Mouse (Mus musculus): ENCODE data around the gene Ppcdc. TPM values are rescaled to one million over a fixed set of nuclear protein-coding genes. Genes with fewer than 3 reads are reported as not detected.

Ppcdc gene
- total and polyA plus RNA-seq, 3 experiments = 7.3 to 22.9 (median 7.6) TPM

GRCm38 (mm10) chr9:57425116-57425515 lies 14.8 kb downstream of the Ppcdc start:
- Histone ChIP-seq H3K27me3 (ENCODE audit: control insufficient read depth, insufficient read depth, low read length) (no peaks in the 10 kb centered on the region), H3K79me2 (replicated peaks; ENCODE audit: control insufficient read depth, insufficient read depth, low read length) (no peaks in the 10 kb centered on the region), H3K9ac (ENCODE audit: low read depth, low read length) (no peak overlapping the region), H3K4me1 (ENCODE audit: control insufficient read depth, insufficient read depth, low read length) (peaks cover 14% of the 10 kb centered on the region), H3K27ac (no peak overlapping the region), H3K4me3 (no peak overlapping the region), H3K36me3 (ENCODE audit: control insufficient read depth, insufficient read depth, low read length) (no peaks in the 10 kb centered on the region)
- WGBS = 53% methylated on average over 3 of the region's 3 CpGs
- DNase-seq = no peak
- intact Hi-C loops (cut with DNase I) = no loop called here
- TF ChIP-seq CTCF (IDR thresholded peaks at IDR 0.05) = no peak
- TF ChIP-seq POLR2A (IDR thresholded peaks at IDR 0.05; ENCODE audit: insufficient read depth, low read depth, low read length) = no peak

- Histone ChIP-seq H3K9ac (ENCODE audit: low read depth, low read length) (no peak overlapping the region), H3K36me3 (ENCODE audit: control insufficient read depth, insufficient read depth, low read length) (no peaks in the 10 kb centered on the region), H3K4me1 (ENCODE audit: control insufficient read depth, insufficient read depth, low read length) (peaks cover 18% of the 10 kb centered on the region), H3K27ac (no peak overlapping the region), H3K4me3 (no peak overlapping the region), H3K27me3 (ENCODE audit: control insufficient read depth, insufficient read depth, low read length) (no peaks in the 10 kb centered on the region), H3K79me2 (replicated peaks; ENCODE audit: control insufficient read depth, insufficient read depth, low read length) (no peaks in the 10 kb centered on the region)
- TF ChIP-seq POLR2A (IDR thresholded peaks at IDR 0.05; ENCODE audit: insufficient read depth, low read depth, low read length) = no peak
- no peak for TF ChIP-seq EP300 (IDR thresholded peaks at IDR 0.05; ENCODE audit: insufficient read depth, low read depth, low read length)
- no peak for TF ChIP-seq CTCF (IDR thresholded peaks at IDR 0.05)
- 40% methylated on average over 6 of the region's 6 CpGs for WGBS
- DNase-seq = no peak
- intact Hi-C loops (cut with DNase I) = no loop called here
Measured at GRCm38 (mm10) chr9:57424066-57424465, 15.9 kb downstream of the Ppcdc start.

GRCm38 (mm10) chr9:57421688-57422111 lies 18.2 kb downstream of the Ppcdc start:
- 58% methylated on average over 5 of the region's 5 CpGs for WGBS
- H3K4me3 ChIP-seq = no peak overlapping the region
- H3K36me3 ChIP-seq (ENCODE audit: control insufficient read depth, insufficient read depth, low read length) = no peaks in the 10 kb centered on the region
- no peaks in the 10 kb centered on the region for H3K27me3 ChIP-seq (ENCODE audit: control insufficient read depth, insufficient read depth, low read length)
- H3K4me1 ChIP-seq (ENCODE audit: control insufficient read depth, insufficient read depth, low read length) = peaks cover 18% of the 10 kb centered on the region
- intact Hi-C loops (cut with DNase I) = loop anchor here (1.0 kb wide), 1 partner anchor 12 kb away; no protein-coding TSS in a partner anchor
- no peak overlapping the region for H3K9ac ChIP-seq (ENCODE audit: low read depth, low read length)
- no peaks in the 10 kb centered on the region for H3K79me2 ChIP-seq (replicated peaks; ENCODE audit: control insufficient read depth, insufficient read depth, low read length)
- H3K27ac ChIP-seq = peak overlapping the region; percentile 92
- TF ChIP-seq EP300 (IDR thresholded peaks at IDR 0.05; ENCODE audit: insufficient read depth, low read depth, low read length) = no peak
- no peak for DNase-seq

GRCm38 (mm10) chr9:57421121-57421571 lies 18.8 kb downstream of the Ppcdc start:
- no peak overlapping the region for H3K9ac ChIP-seq (ENCODE audit: low read depth, low read length)

GRCm38 (mm10) chr9:57420321-57421120 lies 19.4 kb downstream of the Ppcdc start:
- intact Hi-C loops (cut with DNase I) = loop anchor here (1.0 kb wide), 1 partner anchor 13 kb away; no protein-coding TSS in a partner anchor
- 3% methylated on average over 20 of the region's 20 CpGs for WGBS
- no peaks in the 10 kb centered on the region for H3K27me3 ChIP-seq (ENCODE audit: control insufficient read depth, insufficient read depth, low read length)
- H3K9ac ChIP-seq (ENCODE audit: low read depth, low read length) = peak overlapping the region; percentile 14; the same call in 1 of the 2 replicates
- no peaks in the 10 kb centered on the region for H3K36me3 ChIP-seq (ENCODE audit: control insufficient read depth, insufficient read depth, low read length)
- TF ChIP-seq CTCF (IDR thresholded peaks at IDR 0.05) (peak; percentile 26), POLR2A (IDR thresholded peaks at IDR 0.05; ENCODE audit: insufficient read depth, low read depth, low read length) (no peak), EP300 (IDR thresholded peaks at IDR 0.05; ENCODE audit: insufficient read depth, low read depth, low read length) (no peak; the same call in 1 of the 2 replicates)
- H3K27ac ChIP-seq = peak overlapping the region; percentile 92
- DNase-seq = peak; percentile 93 to 96
- H3K79me2 ChIP-seq (replicated peaks; ENCODE audit: control insufficient read depth, insufficient read depth, low read length) = no peaks in the 10 kb centered on the region
- peaks cover 18% of the 10 kb centered on the region for H3K4me1 ChIP-seq (ENCODE audit: control insufficient read depth, insufficient read depth, low read length)
- no peak overlapping the region for H3K4me3 ChIP-seq

More at GRCm38 (mm10) chr9:57421121-57421571, 18.8 kb downstream of the Ppcdc start:
- Histone ChIP-seq H3K79me2 (replicated peaks; ENCODE audit: control insufficient read depth, insufficient read depth, low read length) (no peaks in the 10 kb centered on the region), H3K4me3 (no peak overlapping the region), H3K27me3 (ENCODE audit: control insufficient read depth, insufficient read depth, low read length) (no peaks in the 10 kb centered on the region), H3K4me1 (ENCODE audit: control insufficient read depth, insufficient read depth, low read length) (peaks cover 18% of the 10 kb centered on the region), H3K27ac (peak overlapping the region; percentile 92), H3K36me3 (ENCODE audit: control insufficient read depth, insufficient read depth, low read length) (no peaks in the 10 kb centered on the region)
- DNase-seq = peak; percentile 69 to 87
- TF ChIP-seq EP300 (IDR thresholded peaks at IDR 0.05; ENCODE audit: insufficient read depth, low read depth, low read length) = peak; percentile 93
- no peak for TF ChIP-seq CTCF (IDR thresholded peaks at IDR 0.05)
- peak; percentile 55; the same call in 1 of the 2 replicates for TF ChIP-seq POLR2A (IDR thresholded peaks at IDR 0.05; ENCODE audit: insufficient read depth, low read depth, low read length)
- 44% methylated on average over 9 of the region's 9 CpGs for WGBS
- intact Hi-C loops (cut with DNase I) = loop anchor here (1.0 kb wide), 1 partner anchor 12 kb away; no protein-coding TSS in a partner anchor
